Mouse (Mus musculus) limb, embryonic 14.5 days (tissue): ENCODE results near the gene Arsk. TPM values are rescaled to one million over a fixed set of nuclear protein-coding genes. Genes with fewer than 3 reads are reported as not detected.

Source experiments
- ATAC-seq: fragments of 200-750 bp; cut with Nextera tagmentation; 2 replicates; pipeline ENCODE4 v1.8.0; 2017; ENCODE audit warnings: low read depth, moderate number of reproducible peaks, moderate TSS enrichment; ENCODE audit not compliant: low FRiP score
- DNase-seq: peaks from one replicate; pipeline ENCODE4 v3.0.0-alpha.2; 2015; ENCODE audit warnings: low spot score
- H3K27ac ChIP-seq: fragments of 300-500 bp; sonication (generic); replicated peaks from 2 replicates; pipeline ENCODE4 v1.5.1; 2014; ENCODE audit warnings: low read depth, mild to moderate bottlenecking, low read length, moderate library complexity, mixed read lengths
- H3K27me3 ChIP-seq: fragments of 300-500 bp; sonication (generic); 2 replicates; pipeline ENCODE4 v1.6.1; 2014; ENCODE audit warnings: low read length, mixed read lengths; ENCODE audit not compliant: control insufficient read depth, insufficient read depth
- H3K36me3 ChIP-seq: fragments of 300-500 bp; sonication (generic); 2 replicates; pipeline ENCODE4 v1.6.1; 2014; ENCODE audit warnings: mild to moderate bottlenecking, low read length, moderate library complexity, mixed read lengths; ENCODE audit not compliant: control insufficient read depth, insufficient read depth
- H3K4me1 ChIP-seq: fragments of 300-500 bp; sonication (generic); 2 replicates; pipeline ENCODE4 v1.6.1; 2014; ENCODE audit warnings: antibody characterized with exemption, low read length, mixed read lengths; ENCODE audit not compliant: control insufficient read depth, insufficient read depth
- H3K4me2 ChIP-seq: fragments of 300-500 bp; sonication (generic); replicated peaks from 2 replicates; pipeline ENCODE4 v1.6.1; 2014; ENCODE audit warnings: low read depth, mild to moderate bottlenecking, low read length, moderate library complexity; ENCODE audit not compliant: severe bottlenecking
- H3K4me3 ChIP-seq: fragments of 300-500 bp; sonication (generic); replicated peaks from 2 replicates; pipeline ENCODE4 v1.5.1; 2014; ENCODE audit warnings: low read length
- H3K9ac ChIP-seq: fragments of 300-500 bp; sonication (generic); 2 replicates; pipeline ENCODE4 v1.6.1; 2014; ENCODE audit warnings: mild to moderate bottlenecking, low read depth, low read length, moderate library complexity; ENCODE audit not compliant: severe bottlenecking
- H3K9me3 ChIP-seq: fragments of 300-500 bp; sonication (generic); 2 replicates; pipeline ENCODE4 v1.6.1; 2016; ENCODE audit warnings: low read length; ENCODE audit not compliant: control insufficient read depth
- POLR2A ChIP-seq: fragments of 200-500 bp; IDR thresholded peaks from 2 replicates; pipeline ENCODE4 v1.8.0; 2012; ENCODE audit warnings: inconsistent platforms, mild to moderate bottlenecking, moderate library complexity, borderline replicate concordance; ENCODE audit not compliant: insufficient read depth, insufficient read length; ENCODE audit errors: extremely low read depth
- WGBS: fragments of 180-500 bp; shearing (Covaris S2); extraction: QIAGEN DNeasy Blood & Tissue Kit; methylation state at CpG from one replicate; pipeline ENCODE4 v1.1.7; 2014; 5-methylcytosine and 5-hydroxymethylcytosine counted together
- polyA plus RNA-seq, 2 experiments: library from polyadenylated mRNA; depleted of rRNA in 1 of 2; stranded (reverse) in 1 of 2; unstranded in 1 of 2; fragments of >200 nt; fragmentation: Nextera tagmentation in 1 of 2; extraction: Ambion mirVana in 1 of 2; gene quantifications; 2 replicates each; pipeline versions ENCODE4 v1.2.1 to v1.2.3; 2012 to 2014

The Arsk gene
- polyA plus RNA-seq, 2 experiments = 8.9 to 10.4 TPM

- WGBS = 70% methylated on average over 4 of the region's 4 CpGs
- H3K9me3 ChIP-seq = no peaks in the 10 kb centered on the region
- H3K36me3 ChIP-seq = peaks cover 12% of the 10 kb centered on the region
- ATAC-seq (no peak), DNase-seq (no peak)
- no peaks in the 10 kb centered on the region for H3K27me3 ChIP-seq
- H3K4me1 ChIP-seq = no peaks in the 10 kb centered on the region
- no peak overlapping the region for H3K27ac ChIP-seq
- no peak overlapping the region for H3K9ac ChIP-seq
- H3K4me2 ChIP-seq = no peak overlapping the region
- no peak for TF ChIP-seq POLR2A
- no peak overlapping the region for H3K4me3 ChIP-seq
These were observed 34.9 kb downstream of the Arsk start for GRCm38 (mm10) chr13:76063548-76063947.

- no peak overlapping the region for H3K4me3 ChIP-seq
- TF ChIP-seq POLR2A = no peak
- H3K36me3 ChIP-seq = peaks cover 12% of the 10 kb centered on the region
- no peak for DNase-seq
- ATAC-seq = no peak
- H3K4me2 ChIP-seq = no peak overlapping the region
- 96% methylated on average over 3 of the region's 3 CpGs for WGBS
- H3K9ac ChIP-seq = no peak overlapping the region
- no peaks in the 10 kb centered on the region for H3K9me3 ChIP-seq
- H3K27me3 ChIP-seq = 0 out of 2 replicates have a peak, but pooled peaks cover 5% of the 10 kb centered on the region
- no peaks in the 10 kb centered on the region for H3K4me1 ChIP-seq
- no peak overlapping the region for H3K27ac ChIP-seq
These were observed 35.9 kb downstream of the Arsk start for GRCm38 (mm10) chr13:76062569-76062968.

GRCm38 (mm10) chr13:76062126-76062525 lies 36.3 kb downstream of the Arsk start:
- Histone ChIP-seq H3K9ac (no peak overlapping the region), H3K4me2 (no peak overlapping the region), H3K4me1 (no peaks in the 10 kb centered on the region), H3K36me3 (peaks cover 12% of the 10 kb centered on the region), H3K4me3 (no peak overlapping the region), H3K27ac (no peak overlapping the region), H3K9me3 (no peaks in the 10 kb centered on the region), H3K27me3 (peaks cover 8% of the 10 kb centered on the region; the same call in 1 of the 2 replicates)
- DNase-seq (no peak), ATAC-seq (no peak)
- no peak for TF ChIP-seq POLR2A
- 91% methylated on average over 3 of the region's 3 CpGs for WGBS

GRCm38 (mm10) chr13:76059591-76059990 lies 38.9 kb downstream of the Arsk start:
- Histone ChIP-seq H3K36me3 (peaks cover 5% of the 10 kb centered on the region; the same call in 1 of the 2 replicates), H3K27me3 (peaks cover 32% of the 10 kb centered on the region), H3K4me1 (peaks cover 7% of the 10 kb centered on the region; the same call in 1 of the 2 replicates), H3K4me2 (no peak overlapping the region), H3K9me3 (no peaks in the 10 kb centered on the region), H3K4me3 (no peak overlapping the region), H3K9ac (no peak overlapping the region), H3K27ac (no peak overlapping the region)
- DNase-seq (no peak), ATAC-seq (no peak)
- 93% methylated on average over 4 of the region's 4 CpGs for WGBS
- no peak for TF ChIP-seq POLR2A

- 59% methylated on average over 10 of the region's 10 CpGs for WGBS
- DNase-seq (no peak), ATAC-seq (no peak)
- Histone ChIP-seq H3K27ac (no peak overlapping the region), H3K27me3 (peaks cover 46% of the 10 kb centered on the region), H3K4me1 (peaks cover 7% of the 10 kb centered on the region; the same call in 1 of the 2 replicates), H3K4me2 (no peak overlapping the region), H3K4me3 (no peak overlapping the region), H3K9ac (no peak overlapping the region), H3K36me3 (0 out of 2 replicates have a peak, but pooled peaks cover 4% of the 10 kb centered on the region), H3K9me3 (no peaks in the 10 kb centered on the region)
- TF ChIP-seq POLR2A = no peak
These were observed 41.0 kb downstream of the Arsk start for GRCm38 (mm10) chr13:76057267-76058069.
